Mouse (Mus musculus) forebrain, postnatal 0 days (tissue): ENCODE data around the gene Canx. TPM values are rescaled to one million over a fixed set of nuclear protein-coding genes. Genes with fewer than 3 reads are reported as not detected.

Source experiments
- ATAC-seq: fragments of 200-750 bp; cut with Nextera tagmentation; 2 replicates; pipeline ENCODE4 v1.8.0; 2017; ENCODE audit warnings: mild to moderate bottlenecking, moderate library complexity
- DNase-seq: peaks from one replicate; pipeline ENCODE4 v3.0.0-alpha.2; 2015
- H3K27ac ChIP-seq: fragments of 300-500 bp; sonication (generic); 2 replicates; pipeline ENCODE4 v1.5.1; 2014; ENCODE audit warnings: low read depth, mild to moderate bottlenecking, antibody characterized with exemption, low read length, moderate library complexity, mixed read lengths
- H3K27me3 ChIP-seq: fragments of 300-500 bp; sonication (generic); 2 replicates; pipeline ENCODE4 v1.6.1; 2014; ENCODE audit warnings: mild to moderate bottlenecking, low read length, mixed read lengths; ENCODE audit not compliant: insufficient read depth
- H3K36me3 ChIP-seq: fragments of 300-500 bp; sonication (generic); 2 replicates; pipeline ENCODE4 v1.6.1; 2014; ENCODE audit warnings: mild to moderate bottlenecking, moderate library complexity; ENCODE audit not compliant: insufficient read depth
- H3K4me1 ChIP-seq: fragments of 300-500 bp; sonication (generic); 2 replicates; pipeline ENCODE4 v1.6.1; 2014; ENCODE audit warnings: antibody characterized with exemption; ENCODE audit not compliant: insufficient read depth
- H3K4me2 ChIP-seq: fragments of 300-500 bp; sonication (generic); 2 replicates; pipeline ENCODE4 v1.6.1; 2014; ENCODE audit warnings: low read depth, mild to moderate bottlenecking, moderate library complexity
- H3K4me3 ChIP-seq: fragments of 300-500 bp; sonication (generic); 2 replicates; pipeline ENCODE4 v1.5.1; 2014; ENCODE audit warnings: low read depth, low read length, mixed read lengths
- H3K9ac ChIP-seq: fragments of 300-500 bp; sonication (generic); 2 replicates; pipeline ENCODE4 v1.6.1; 2014; ENCODE audit warnings: mild to moderate bottlenecking
- H3K9me3 ChIP-seq: fragments of 300-500 bp; sonication (generic); 2 replicates; pipeline ENCODE4 v1.6.1; 2016; ENCODE audit warnings: low read length
- CTCF ChIP-seq: sonication (generic); IDR thresholded peaks from 2 replicates; pipeline ENCODE4 v1.5.1; 2016; ENCODE audit warnings: antibody characterized with exemption, control low read depth, low read depth
- WGBS: fragments of 180-500 bp; shearing (Covaris S2); extraction: QIAGEN DNeasy Blood & Tissue Kit; methylation state at CpG from one replicate; pipeline ENCODE4 v1.1.7; 2014; 5-methylcytosine and 5-hydroxymethylcytosine counted together
- polyA plus RNA-seq: library from polyadenylated mRNA; unstranded; fragments of >200 nt; fragmentation: Nextera tagmentation; extraction: Ambion mirVana; gene quantifications from 2 replicates; pipeline ENCODE4 v1.2.1, GENCODE M21; 2015
- total RNA-seq: library from RNA; depleted of rRNA; stranded (reverse); fragments of >200 nt; gene quantifications from 2 replicates; pipeline ENCODE4 v1.2.3, GENCODE M21; 2014

The Canx gene
- total and polyA plus RNA-seq, 2 experiments from 2014 or later = 233 to 298 TPM

DNA sequence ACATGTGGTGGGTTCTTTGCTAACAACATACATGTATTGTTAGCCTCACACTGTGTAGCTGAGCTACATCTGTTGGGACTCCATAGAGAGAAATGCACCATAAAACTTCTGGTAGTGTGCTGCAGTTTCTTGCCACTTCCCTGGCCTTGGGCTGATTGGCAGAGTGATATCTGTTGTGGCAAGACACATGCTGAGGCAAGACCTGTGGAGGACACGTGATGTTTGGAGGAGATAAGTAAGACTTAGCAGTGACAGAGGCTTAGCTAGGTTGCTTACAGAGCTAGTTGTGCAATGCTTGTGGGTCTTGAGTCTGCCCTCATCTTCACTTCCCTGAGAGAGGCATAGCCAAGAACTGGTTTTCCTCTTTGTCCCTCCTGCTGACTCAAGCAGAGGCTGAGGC, 29.9 kb upstream of the Canx start:
- ATAC-seq = no peak
- 82% methylated on average over 1 of the region's 1 CpGs for WGBS

DNA sequence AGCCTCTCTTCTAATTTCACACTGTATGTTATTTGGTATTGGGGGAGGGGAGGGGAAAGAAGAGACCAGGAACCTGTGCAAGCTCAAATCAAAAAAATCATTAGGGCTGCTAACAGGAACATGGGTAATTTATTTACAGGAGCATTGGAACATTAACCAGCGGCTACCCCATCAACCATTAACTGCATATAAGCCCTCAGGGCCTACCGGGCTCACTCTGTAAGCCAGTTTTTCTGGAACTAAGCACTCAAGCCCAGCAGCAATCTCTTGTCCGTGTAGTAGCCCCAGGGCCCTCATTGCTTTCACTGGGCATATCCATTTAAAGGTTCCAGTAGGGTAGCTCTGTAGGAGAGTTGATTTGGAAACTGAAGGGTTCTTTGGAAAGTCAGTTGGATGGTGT, 29.4 kb upstream of the Canx start:
- WGBS = 84% methylated on average over 3 of the region's 3 CpGs
- H3K4me2 ChIP-seq = no peak overlapping the region
- TF ChIP-seq CTCF = no peak
- no peak for ATAC-seq
- H3K36me3 ChIP-seq = no peaks in the 10 kb centered on the region
- H3K4me3 ChIP-seq = no peak overlapping the region
- H3K27me3 ChIP-seq = no peaks in the 10 kb centered on the region
- no peak overlapping the region for H3K27ac ChIP-seq
- DNase-seq = no peak
- no peak overlapping the region for H3K9ac ChIP-seq
- no peaks in the 10 kb centered on the region for H3K9me3 ChIP-seq
- 0 out of 2 replicates have a peak, but pooled peaks cover 3% of the 10 kb centered on the region for H3K4me1 ChIP-seq

More for the DNA sequence above, 29.9 kb upstream of the Canx start:
- no peak for TF ChIP-seq CTCF
- Histone ChIP-seq H3K4me3 (no peak overlapping the region), H3K9me3 (no peaks in the 10 kb centered on the region), H3K4me2 (no peak overlapping the region), H3K36me3 (no peaks in the 10 kb centered on the region), H3K4me1 (0 out of 2 replicates have a peak, but pooled peaks cover 3% of the 10 kb centered on the region), H3K27ac (no peak overlapping the region), H3K27me3 (no peaks in the 10 kb centered on the region), H3K9ac (no peak overlapping the region)
- no peak for DNase-seq

DNA sequence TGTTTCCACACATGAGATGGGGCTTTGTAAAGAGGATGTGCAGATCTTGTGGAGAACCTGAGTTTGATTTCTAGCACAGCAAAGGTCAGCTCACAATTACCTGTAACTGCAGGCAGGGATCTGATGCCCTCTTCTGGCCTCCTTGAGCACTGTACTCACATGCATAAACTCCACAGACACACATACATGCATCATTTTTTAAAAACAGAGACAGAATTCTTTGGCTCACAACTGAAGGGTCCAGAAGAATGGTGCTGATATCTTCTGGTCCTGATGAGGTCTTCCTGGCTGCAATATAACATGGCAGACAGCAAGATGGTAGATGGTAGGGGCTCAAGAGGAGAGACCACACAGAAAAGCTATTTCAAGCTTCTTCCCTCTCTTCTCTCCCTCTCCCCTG, 28.7 kb upstream of the Canx start, which contains the start of gene Cby3:
TSS of gene Cby3 (plus strand) at position 301 of the 400 bp plus-strand sequence.
- Histone ChIP-seq H3K9me3 (no peaks in the 10 kb centered on the region), H3K9ac (no peak within 1 kb of the TSS), H3K4me2 (no peak within 1 kb of the TSS), H3K4me1 (no peaks in the 10 kb centered on the region), H3K27me3 (no peaks in the 10 kb centered on the region), H3K4me3 (no peak within 1 kb of the TSS), H3K36me3 (no peaks in the 10 kb centered on the region), H3K27ac (no peak within 1 kb of the TSS)
- ATAC-seq (no peak), DNase-seq (no peak)
- no peak for TF ChIP-seq CTCF

DNA sequence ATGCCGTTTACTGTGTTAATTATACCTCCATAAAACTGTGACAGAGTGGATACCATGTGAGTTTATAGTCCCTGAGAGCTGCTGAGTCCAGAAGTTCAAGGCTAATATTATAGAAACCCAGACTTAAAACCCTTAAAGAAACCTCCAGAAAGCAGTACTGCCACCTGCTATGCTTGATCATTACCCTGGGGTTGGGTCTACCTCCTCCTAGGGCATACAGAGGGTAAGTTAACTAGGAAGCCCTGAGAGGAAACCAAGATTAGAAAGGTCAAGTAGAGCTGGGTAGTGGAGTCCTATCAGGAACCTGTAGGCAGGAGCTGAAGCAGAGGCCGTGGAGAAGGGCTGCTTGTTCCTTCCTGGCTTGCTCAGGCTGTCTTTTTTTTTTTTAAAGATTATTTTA, 26.7 kb upstream of the Canx start:
- no peak overlapping the region for H3K27ac ChIP-seq
- no peak overlapping the region for H3K4me2 ChIP-seq
- H3K9ac ChIP-seq = no peak overlapping the region
- H3K27me3 ChIP-seq = no peaks in the 10 kb centered on the region
- no peak overlapping the region for H3K4me3 ChIP-seq
- 91% methylated on average over 2 of the region's 2 CpGs for WGBS
- H3K4me1 ChIP-seq = no peaks in the 10 kb centered on the region
- no peak for TF ChIP-seq CTCF
- ATAC-seq (no peak), DNase-seq (no peak)
- H3K36me3 ChIP-seq = no peaks in the 10 kb centered on the region
- H3K9me3 ChIP-seq = no peaks in the 10 kb centered on the region

DNA sequence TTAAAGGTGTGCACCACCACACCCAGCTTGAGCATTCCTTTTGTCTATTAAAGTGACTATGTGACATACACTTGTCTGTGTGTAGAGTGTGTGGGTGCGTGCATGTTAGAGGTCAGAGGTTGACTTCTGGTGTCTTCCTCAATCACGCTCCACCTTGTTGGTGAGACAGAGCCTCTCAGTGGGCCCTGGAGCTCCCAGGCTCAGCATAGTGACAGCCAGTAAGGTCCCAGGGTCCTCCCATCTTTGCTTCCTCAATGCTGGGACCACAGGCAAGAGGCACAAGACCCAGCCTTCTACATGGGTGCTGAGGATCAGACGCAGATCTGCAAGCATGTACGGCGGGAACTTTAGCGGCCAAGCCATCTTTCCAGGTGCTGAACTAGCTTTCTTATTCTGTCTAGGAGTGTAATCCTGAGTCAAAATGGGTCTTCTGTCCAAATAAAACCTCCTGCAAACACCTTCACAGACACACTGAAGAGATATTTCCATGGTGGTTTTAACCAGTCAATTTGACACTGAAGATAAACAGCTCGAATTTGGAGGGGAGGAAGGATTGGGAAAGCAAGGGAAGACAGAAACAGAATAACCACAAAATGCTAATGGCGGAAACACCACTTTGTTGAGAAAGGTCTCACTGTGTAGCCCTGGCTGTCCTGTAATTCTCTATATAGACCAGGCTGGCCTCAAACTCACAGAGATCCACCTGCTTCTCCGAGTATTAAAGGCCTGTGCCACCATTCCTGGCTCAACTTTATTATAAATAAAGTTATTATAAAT, 21.0 kb upstream of the Canx start:
- Histone ChIP-seq H3K4me1 (no peaks in the 10 kb centered on the region), H3K27me3 (no peaks in the 10 kb centered on the region), H3K4me3 (no peak overlapping the region), H3K27ac (no peak overlapping the region), H3K9me3 (no peaks in the 10 kb centered on the region), H3K36me3 (no peaks in the 10 kb centered on the region), H3K4me2 (no peak overlapping the region), H3K9ac (no peak overlapping the region)
- WGBS = 89% methylated on average over 9 of the region's 9 CpGs
- no peak for ATAC-seq
- no peak for TF ChIP-seq CTCF
- no peak for DNase-seq

DNA sequence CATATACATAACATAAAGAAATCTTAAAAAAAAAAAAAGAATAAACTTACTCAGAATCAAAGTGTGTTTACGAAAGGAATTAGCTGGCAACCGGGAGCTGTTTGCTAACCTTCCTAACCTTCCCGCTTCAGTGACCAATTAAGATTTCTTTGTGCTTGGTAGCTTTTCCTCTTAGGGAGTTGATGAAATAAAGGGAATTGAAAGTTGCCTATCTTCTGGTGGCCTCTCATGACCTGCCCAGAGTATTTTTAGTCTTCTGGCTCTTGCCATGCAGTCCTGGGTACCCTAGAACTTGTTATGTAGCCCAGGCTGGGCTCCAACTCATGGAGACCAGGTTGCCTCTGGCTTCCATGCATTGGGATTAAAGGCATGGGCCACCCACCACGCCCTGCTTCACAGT, 20.0 kb upstream of the Canx start:
- WGBS = 76% methylated on average over 4 of the region's 4 CpGs
- Histone ChIP-seq H3K27me3 (no peaks in the 10 kb centered on the region), H3K36me3 (no peaks in the 10 kb centered on the region), H3K9me3 (no peaks in the 10 kb centered on the region), H3K4me3 (no peak overlapping the region), H3K9ac (no peak overlapping the region), H3K4me2 (no peak overlapping the region), H3K4me1 (no peaks in the 10 kb centered on the region), H3K27ac (no peak overlapping the region)
- DNase-seq (no peak), ATAC-seq (no peak)
- TF ChIP-seq CTCF = no peak

DNA sequence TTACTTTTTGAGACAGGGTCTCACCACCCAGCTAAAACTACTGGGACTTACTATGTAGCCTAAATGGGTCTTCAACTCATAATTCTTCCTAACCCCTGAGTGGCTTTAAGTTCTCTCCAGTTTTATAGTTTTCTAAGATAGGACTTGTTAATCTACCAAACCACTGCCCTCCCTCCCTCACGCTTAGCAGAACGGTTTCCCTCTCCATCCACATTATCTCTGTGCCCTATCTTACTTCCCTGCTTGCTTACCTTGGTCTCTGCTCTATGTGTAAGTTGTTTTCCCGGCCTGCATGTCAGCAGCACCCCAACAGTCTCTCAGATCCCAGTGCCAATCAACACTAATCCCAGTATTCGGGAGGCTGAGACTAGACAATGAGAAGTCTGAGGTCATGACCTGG, 11.4 kb upstream of the Canx start:
- H3K4me1 ChIP-seq = no peaks in the 10 kb centered on the region
- no peaks in the 10 kb centered on the region for H3K36me3 ChIP-seq
- no peak overlapping the region for H3K27ac ChIP-seq
- H3K27me3 ChIP-seq = no peaks in the 10 kb centered on the region
- no peak overlapping the region for H3K4me3 ChIP-seq
- TF ChIP-seq CTCF = no peak
- WGBS = 65% methylated on average over 4 of the region's 4 CpGs
- H3K9ac ChIP-seq = no peak overlapping the region
- H3K9me3 ChIP-seq = no peaks in the 10 kb centered on the region
- DNase-seq (no peak), ATAC-seq (no peak)
- no peak overlapping the region for H3K4me2 ChIP-seq
